Mouse (Mus musculus): Measurements from ENCODE around the gene Spag6.

DNA sequence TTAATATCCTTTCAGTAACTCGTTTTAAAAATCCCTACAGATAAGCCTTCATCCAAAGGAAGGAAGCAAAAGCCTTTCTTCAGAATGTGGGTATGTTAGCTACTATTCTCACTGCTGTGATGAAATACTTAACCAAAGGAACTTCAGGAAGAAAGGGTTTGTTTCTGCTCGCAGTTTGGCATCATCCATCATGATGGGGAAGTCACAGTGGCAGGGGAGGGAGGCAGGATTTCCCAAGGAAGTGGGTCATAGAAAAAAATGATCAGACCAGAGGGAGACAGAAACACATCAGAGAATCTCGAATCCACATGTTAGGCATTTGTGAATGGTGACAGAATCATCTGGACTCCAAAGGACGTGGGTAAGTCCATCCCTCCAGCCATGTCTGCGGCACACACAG, 39.0 kb upstream of the Spag6 start:
- no peak for TF ChIP-seq POLR2A (IDR thresholded peaks at IDR 0.05; ENCODE audit: borderline replicate concordance, insufficient read depth, low read length)
- TF ChIP-seq CTCF (IDR thresholded peaks at IDR 0.05; ENCODE audit: borderline replicate concordance, insufficient read depth, low read depth, low read length): no peak

All from cerebellum, adult 2 months (tissue).